Mouse (Mus musculus): ENCODE results near the gene Acsl6.

Gene Acsl6

DNA sequence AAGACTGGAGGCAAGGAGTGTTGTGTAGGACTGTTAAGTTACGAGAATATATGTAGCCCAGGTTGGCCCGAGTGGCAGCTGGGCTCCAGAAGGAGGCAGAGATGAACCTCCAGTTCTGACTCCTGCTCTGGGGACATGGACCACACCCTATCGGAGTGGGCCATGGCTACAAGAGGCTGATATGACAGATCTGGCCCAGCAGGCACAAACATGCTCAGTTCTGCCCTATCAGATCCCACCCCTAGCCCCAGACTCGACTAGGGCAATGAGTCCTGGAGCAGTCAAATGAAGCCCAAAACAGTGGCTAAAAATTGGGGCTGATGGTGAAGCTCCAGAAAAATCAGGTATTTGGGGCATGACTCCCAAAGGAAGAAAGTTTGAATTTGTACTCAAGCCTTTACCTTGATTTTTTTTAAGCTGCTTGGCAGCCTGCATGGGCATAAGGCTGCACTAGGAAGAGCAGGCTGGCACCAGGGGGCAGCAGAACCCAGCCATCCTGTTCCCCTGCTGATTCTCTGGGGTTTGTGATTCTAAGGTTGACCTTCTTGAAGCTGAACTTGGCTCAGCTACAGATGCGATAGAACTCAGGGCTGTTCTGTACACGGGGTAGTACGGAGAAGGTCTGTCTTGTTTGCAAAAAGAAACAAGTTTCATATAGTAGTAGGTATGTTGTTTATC lies 3.7 kb downstream of the Acsl6 start:
- no peak for DNase-seq (ENCODE audit: low read depth, low spot score)

DNA sequence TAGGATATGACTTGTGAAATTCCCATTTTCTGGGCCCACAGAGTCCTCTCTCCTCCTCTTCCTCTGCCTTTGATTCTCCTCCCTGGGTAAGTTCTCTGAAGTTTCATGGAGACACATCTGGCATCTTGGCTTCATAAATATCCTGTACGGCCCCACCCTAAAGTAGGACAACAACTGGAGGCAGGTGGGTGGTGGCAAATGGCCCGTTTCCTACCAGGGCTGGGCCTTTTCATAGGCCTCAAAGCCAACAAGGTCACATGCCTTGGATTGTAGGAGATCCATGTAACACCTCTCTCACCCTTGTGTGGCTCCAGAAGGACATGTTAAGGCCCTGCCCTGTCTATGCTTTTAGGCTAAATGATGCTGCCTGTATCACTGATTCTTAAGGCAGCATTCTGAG lies 7.0 kb downstream of the Acsl6 start:
- no peak for DNase-seq (ENCODE audit: low read depth, low spot score)

DNA sequence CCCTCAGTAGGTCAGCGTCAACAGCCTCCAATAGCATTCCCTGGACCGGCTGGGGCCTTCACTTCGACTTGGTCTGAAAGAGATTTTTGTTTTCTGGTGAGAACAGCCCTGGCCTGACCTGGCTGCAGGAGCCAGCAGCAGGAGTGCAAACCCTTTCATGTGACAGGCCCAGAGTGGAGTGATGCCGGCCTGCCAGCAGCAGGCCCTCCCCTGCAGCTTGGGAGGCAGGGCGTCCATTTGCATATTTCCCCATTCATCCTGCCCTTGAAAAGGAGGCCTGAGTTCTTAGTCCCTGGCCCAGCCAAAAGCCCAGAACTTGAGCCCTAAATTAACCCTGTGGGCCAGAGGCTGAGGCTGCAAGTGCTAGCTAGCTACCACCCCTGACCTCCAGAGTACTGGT lies 8.4 kb downstream of the Acsl6 start:
- DNase-seq (ENCODE audit: low read depth, low spot score), result no peak

DNA sequence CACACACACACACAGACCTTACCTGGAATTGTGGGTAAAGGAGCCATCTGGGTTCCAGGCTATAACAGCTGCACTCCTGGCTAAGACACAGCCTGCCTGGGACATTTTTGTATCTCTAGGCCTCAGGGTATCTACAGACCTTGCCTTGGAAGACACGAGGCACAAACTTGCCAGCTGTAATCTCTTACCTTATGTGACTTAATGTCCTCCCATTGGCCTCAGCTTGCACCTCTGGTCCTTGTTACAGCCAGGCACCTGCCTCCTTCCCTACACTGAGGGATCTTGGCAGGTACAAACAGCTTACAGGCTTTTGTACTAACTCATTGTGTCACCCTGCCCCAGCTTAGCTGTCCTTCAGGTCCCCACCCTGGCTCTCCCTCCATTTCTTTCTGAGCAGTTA lies 9.0 kb downstream of the Acsl6 start:
- DNase-seq (ENCODE audit: low read depth, low spot score), result no peak

DNA sequence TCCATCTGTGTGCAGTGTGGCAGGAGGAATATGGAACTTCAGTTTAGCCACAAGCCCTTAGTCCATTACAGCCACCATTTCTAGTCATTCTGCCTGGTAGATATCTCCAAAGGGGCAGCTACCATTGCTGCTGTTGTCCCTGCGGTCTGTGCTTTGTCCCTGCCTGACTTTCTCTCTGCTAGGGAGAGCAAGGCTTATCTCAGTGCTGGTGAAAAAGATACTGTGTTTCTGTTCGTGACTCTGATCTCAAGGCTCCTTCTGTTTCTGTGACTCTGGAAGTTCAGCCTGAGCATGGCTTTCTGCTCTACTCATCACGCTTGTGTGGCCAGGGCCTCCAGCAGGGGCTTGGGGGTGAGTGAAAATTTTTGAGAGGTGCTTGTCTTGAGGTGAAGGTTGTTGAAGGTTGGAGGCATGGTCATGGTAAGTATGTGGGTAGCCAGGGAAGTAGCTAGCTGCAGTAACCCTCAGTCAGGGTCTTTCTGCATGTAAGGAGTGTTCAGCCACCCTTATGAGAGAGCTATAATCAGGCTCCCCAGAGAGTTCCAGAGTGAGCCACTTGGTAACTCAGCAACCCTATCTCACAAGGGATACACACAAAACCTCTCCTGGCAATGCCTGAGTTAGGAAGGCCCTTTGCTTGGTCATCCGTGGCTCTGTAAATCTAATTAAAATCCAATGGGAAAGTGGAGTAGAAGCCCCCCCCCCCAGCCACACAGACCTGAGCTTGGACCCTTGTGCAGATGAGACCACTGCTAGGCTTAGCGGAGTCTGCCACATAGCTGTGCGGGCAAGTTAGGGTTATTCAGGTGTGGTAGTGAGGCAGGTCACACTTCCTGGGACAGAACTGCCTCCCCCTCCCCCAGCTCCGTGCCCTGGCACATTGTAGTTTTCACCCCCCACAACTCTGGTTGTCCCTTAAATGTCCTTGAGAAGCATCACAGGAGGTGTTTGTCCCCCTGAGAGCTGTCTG lies 10.1 kb downstream of the Acsl6 start:
- no peak for DNase-seq (ENCODE audit: low read depth, low spot score)

DNA sequence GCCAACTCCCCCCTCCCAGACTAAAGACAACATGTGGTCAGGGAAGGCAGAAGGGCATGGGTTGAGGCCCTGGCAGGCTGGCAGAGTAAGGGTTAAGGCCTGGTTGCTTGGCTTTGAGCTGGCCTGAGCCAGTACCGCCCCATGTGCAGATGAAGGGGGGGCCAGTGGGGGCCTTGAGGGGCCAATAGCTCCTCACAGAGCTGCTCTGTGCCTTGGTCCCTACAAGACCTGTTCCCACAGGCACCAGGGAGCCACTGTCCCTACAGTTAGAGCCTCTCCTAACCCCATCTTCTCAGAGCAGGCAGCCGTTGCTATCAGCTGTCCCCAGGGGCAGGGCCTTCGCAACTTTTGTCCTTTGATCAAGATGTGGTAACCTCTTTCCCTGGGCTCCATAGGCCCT lies 11.1 kb downstream of the Acsl6 start:
- DNase-seq (ENCODE audit: low read depth, low spot score), result no peak

DNA sequence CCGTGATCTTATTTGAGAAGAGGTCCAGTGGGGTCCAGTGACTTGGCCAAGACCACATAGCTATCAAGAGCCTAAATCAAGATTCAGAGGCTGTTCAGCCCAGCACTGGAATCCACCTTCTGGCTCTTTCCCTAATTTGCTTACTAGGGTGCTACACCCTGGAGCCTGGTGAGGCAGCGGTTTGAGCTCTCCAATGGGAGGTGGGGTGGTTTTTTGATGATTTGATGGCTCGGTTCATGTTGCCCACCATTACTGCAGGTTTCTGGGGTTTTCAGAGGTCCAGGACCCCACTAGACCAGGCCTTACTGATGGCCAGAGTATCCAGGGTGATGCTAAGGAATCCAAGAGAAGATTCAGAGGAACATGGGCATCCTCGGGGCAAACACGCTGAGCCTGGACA lies 11.7 kb downstream of the Acsl6 start:
- DNase-seq (ENCODE audit: low read depth, low spot score), result no peak

DNA sequence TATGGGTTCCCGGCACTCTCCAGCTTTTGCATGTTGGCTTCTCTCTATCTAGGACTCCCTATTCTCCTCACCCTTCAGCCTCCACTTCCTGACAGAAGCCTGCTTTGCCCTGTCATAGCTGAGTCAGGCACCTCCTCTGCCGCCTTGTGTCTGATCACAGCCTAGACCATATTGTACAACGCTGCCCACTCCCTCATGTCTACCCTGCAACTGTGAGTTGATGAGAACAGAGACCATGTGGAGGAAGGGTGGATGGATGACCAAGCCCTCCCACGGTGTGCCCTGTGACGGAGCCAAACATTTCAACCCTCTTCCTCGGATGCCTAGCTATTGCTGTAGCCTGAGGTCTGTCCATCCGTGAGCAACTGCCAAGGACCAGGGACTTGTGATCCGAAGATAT lies 13.8 kb downstream of the Acsl6 start:
- no peak for DNase-seq (ENCODE audit: low read depth, low spot score)

DNA sequence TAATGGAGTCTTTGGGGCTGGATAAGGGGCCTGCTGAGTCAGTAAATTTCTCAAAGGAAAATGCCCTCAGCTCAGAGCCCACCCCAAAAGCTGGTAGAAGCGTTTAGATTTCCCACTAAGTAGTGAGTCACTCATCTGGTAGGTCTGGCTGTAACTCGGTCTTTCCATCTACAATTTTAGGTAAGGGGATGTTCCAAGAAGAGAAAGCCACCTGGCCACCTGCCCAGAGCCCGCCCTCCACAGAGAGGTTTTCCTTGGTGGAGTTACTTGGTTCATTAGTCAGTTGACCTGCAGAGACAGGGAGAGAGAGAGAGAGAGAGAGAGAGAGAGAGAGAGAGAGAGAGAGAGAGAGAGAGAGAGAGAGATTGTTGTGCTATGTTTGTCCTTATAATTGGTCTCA lies 14.2 kb downstream of the Acsl6 start:
- DNase-seq (ENCODE audit: low read depth, low spot score), result no peak

DNA sequence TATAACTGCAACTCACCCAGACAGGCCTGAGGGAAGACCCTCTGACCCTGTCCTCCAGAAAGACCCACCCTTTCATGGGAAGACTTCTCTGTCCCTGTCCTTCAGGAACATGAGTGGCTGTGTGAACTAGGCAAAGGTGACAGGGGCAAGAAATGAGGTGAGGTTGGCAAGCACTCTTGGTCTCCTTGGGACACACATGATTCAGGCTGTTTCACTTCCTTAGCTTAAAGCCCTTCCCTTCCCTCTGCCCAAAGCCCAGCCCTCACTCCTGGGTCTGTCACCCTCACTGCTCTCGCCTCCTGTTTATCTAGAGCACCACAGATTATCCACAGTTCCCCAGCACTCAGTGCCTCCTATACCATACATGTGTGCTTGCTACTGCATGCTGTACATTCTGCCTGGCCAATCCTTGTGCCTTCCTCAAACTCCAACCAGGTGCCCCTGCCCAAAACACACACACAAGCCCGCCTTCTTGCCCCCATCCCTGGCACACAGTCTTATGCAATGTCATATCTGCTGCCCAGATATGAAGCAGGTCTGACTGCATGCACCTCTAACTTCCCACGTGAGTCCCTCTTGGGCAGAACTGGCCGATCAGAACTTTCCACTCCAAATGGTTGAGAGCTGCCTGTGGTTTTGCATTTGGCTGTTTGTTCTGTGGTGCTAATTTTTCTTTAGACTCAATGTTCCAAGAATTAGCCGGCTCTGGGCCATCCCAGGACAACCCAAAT lies 18.4 kb downstream of the Acsl6 start:
- DNase-seq (ENCODE audit: low read depth, low spot score), result no peak

DNA sequence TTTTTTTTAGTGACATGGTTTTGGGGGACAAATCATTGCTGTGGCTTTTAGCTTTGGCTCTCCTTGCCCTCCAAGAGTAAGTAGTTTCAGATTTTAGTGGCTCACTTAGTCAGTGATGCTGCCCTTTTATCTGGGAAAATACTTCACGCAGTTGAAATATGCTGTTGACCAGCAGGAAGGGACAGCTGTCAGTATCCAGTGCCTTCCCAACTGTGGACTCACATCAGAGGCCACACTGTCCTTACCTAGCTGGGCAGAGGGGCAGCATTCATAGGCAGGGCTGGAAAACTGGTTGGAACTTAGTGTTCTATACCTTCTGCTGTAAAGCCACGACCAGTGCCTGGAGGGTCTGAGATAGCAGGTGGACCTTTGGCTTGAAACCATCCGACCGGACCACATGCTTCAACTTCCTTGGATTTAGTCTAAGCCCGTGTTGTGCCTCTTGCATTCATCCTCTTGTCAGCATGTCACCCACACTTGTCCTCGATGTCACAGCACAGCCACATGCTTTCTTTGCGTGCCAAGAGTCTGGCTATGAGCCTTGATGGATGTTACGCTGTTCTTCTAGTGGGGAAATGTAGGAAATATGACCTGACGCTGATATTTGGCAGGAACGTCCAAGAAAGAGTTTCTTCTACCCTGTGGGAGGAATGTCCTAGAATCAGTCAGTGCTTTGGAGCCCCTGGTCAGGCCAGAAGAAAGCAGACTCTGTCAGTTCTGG lies 28.0 kb downstream of the Acsl6 start:
- DNase-seq (ENCODE audit: low read depth, low spot score), result no peak

DNA sequence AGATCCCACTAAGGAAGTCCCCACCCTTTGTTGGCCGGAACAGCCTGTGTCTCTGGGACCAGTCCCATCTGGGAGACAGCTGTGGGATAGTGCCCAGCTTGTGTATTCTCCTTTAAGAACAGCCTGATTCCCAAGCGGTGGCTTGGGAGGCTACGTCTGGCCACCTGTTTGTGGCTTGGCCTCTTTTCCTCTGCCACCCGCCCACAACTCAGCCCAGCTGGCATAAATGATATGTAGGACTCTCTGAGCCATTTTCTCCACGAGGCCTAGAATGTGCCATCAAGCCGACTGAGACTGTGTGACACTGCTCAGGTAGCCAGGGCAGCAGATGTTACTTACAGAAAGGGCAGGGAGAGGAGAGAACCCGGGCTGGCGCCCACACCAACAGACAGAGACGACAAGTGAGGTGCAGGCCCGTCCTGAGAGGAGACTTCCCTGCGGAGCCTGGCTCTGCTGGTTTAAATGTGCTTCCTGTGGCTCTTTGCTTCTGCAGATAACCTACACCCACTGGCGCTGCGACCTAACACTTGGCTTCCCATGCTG lies 32.6 kb downstream of the Acsl6 start:
- DNase-seq (ENCODE audit: low read depth, low spot score), result no peak

DNA sequence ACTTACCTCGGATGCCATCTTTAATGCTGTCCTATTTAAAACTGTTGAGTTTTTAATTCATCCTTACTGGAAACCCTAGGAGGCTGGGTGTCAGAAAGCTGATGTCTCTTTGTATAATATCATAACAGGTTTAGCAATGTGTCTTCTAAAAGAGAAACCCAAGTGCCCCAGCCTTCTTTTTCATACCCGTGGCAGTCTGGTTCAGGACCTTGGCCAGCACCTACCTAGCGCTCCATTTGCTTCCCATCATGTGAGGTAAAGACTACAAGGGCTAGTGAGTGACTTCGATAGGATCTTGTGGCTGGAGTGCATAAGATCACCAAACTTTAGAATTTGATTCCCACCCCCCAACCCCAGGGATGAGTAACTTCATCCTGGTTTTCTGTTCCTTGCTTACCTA lies 40.1 kb downstream of the Acsl6 start:
- DNase-seq (ENCODE audit: low read depth, low spot score), result no peak

DNA sequence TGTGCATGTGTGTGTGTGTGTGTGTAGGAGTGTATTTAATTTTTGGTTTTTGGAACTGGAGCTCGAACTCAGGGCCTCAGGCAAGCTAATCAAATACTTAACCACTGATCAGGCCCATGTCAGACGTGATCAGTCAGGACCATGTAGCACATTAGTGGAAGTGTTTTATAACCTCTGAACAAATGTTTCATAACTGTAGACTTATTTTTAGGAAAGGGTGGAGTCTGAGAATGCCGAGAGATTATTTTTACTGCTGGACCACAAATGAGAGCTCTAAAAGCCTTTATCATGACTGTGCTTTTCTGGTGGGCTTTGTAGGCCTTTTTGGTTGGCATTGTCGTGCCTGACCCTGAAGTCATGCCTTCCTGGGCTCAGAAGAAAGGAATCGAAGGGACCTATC lies 48.1 kb downstream of the Acsl6 start:
- DNase-seq (ENCODE audit: low read depth, low spot score), result no peak

DNA sequence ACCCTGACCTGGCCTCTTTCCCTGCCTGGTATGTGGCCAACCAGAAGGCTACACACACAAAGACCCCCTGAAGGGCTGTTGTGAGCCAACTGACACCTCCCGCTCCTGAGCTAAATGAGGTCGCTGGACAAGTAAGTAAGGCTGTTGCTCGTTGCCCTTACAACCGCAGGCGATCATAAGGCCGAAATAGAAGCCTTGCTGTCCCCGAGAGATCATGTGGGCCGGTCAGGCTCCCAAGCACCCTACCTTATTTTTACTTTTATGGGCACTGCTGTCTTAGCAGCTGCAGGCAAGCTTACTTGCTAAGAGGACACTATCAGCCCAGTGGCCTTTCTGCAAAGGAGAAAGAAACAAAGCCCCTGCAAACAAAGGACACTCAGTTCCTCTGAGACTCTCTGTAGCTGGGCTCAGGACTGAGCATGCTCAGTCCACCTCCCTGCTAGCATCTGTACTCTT lies 49.6 kb downstream of the Acsl6 start:
- DNase-seq (ENCODE audit: low read depth, low spot score), result no peak

DNA sequence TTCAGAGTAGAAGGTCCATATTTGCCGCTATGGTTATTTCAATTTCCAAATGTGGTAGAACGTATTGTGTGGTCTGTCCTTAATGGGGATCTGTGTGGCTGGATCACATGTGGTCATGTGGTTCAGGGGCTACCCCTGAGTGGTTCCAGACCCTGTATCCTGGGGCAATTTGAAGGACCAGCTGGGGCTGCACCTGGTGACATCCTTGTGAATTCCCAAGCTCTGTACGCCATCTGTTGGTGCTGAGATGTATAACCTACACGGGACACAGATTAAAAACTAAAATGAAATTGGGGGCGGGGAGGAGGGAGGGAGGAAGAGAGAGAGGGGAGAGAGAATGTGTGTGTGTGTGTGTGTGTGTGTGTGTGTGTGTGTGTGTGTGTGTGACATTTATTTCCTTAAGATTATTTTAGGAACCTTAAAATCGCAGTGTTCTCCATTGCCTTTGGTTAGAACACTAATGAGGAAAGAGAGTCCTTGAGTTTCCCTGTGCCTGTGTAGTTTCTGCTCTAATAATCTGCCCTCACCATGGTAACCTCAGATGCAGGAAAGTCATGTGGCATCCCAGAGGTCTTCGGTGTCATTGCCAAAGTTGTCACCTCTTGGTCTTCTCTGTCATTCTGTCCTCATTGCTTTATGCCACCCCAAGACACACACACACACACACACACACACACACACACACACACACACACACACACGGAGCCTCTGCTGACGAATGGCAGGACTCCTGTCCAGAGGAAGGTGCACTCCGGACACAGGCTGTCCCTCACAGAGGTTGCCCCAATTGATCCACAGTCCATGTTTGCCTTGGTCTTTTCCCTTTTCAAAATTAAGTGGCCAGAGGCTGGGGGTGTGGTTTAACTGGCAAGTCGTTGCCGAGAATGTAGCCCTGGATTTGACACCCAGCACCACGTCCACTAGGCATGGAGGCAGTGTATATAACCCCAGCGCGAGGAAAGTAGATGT lies 51.3 kb downstream of the Acsl6 start:
- peak; percentile 58 for DNase-seq (ENCODE audit: low read depth, low spot score)

DNA sequence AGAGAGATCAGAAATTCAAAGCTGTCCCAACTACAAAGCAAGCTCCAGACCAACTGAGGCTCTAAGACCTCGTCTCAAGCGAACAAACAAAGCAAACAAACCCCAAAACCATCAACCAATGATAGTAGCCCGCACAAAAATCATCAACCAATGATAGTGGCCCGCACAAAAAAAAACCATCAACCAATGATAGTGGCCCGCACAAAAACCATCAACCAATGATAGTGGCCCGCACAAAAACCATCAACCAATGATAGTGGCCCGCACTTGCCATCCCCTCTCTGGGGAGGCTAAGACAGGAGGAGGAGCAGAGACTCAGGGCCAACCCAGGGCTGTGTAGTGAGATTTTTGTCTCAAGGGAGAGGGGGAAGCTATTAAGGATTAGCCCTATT lies 52.0 kb downstream of the Acsl6 start:
- no peak for DNase-seq (ENCODE audit: low read depth, low spot score)

DNA sequence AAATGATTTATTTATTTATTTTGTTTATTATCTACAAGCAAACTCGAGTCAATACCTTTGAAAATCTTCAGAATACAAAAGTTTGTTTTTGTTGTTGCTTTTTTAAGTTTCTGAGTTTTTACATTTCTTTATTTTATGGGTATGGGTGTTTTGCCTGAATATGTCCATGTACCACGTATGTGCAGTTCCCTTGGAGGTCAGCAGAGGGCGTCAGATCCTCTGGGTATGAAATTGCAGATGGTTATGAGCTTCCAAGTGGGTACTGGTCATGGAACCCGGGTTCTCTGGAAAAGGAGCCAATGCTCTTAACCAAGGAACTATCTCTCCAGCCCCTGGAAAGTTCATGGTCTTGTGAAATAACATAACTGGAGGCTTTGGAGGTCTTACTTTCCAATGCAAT lies 53.1 kb downstream of the Acsl6 start:
- DNase-seq (ENCODE audit: low read depth, low spot score), result no peak

DNA sequence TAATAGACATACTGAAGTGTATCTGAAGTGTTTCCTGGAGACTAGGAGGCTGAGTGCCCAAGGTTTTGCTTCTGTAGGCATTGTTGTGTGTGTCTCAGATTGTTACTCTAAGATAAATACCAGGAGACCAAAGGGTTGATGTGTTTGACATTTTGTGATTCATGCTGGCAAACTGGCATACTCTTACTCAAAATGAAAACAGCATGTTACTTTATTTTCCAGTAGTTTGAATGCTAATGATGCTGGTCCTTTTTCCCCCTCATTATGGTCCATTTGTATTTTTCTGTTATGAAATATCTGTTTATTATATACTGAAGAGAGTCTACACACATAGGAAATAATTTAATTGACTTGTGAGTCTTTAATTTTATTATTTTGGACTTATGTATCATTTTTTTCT lies 69.0 kb downstream of the Acsl6 start:
- no peak for DNase-seq (ENCODE audit: low read depth, low spot score)

DNA sequence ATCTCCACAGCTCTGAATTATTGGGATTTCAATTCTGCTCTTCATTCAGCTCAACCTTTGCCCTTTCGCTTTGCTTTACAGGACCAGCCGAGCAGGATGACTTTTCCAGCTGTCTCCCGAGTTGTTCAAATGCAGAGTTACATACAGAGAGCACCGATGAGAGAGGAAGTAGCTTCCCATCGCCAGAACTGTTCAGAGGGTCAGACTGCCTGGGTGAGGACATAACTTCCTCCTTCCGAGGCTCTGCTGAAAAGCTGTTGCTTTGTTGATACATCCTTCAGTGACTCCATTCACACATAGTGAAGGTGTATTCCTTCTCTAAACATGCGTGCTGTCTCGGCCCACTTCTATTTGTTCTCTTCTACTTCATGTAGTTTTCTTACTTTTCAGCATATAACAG lies 86.8 kb downstream of the Acsl6 start:
- no peak for DNase-seq (ENCODE audit: low read depth, low spot score)
